Mouse (Mus musculus): ENCODE measurements around the gene Micu2. TPM values are rescaled to one million over a fixed set of nuclear protein-coding genes. Genes with fewer than 3 reads are reported as not detected.

The Micu2 gene
- total RNA-seq (2021): 10 to 100 TPM; 24.9 to 25.3 TPM
- long read RNA-seq, experiment 1, transcript Micu2-201 (12 exons, 2,329 nt): major isoform, 14 of 20 reads
- long read RNA-seq, experiment 1, partial matches to known transcripts: 3 of 20 reads
- long read RNA-seq, experiment 1, other reads (novel, unspliced or antisense): 3 of 20 reads
- long read RNA-seq, experiment 2, transcript Micu2-201 (12 exons, 2,329 nt): major isoform, 17 of 24 reads
- long read RNA-seq, experiment 2, partial matches to known transcripts: 1 of 24 reads
- long read RNA-seq, experiment 2, other reads (novel, unspliced or antisense): 6 of 24 reads

- Histone ChIP-seq H3K4me3 (peak within 1 kb of the TSS; percentile 79), H3K27ac (peak within 1 kb of the TSS; percentile 90)
- no peak; the same call in 1 of the 2 replicates for TF ChIP-seq CTCF (conservative IDR thresholded peaks at IDR 0.05)
- peak; percentile 72 to 81 for DNase-seq (ENCODE audit: low spot score in 2 of 2)
Measured at GRCm38 (mm10) chr14:57998526-57999401, at the start of gene Micu2. Gene Micu2 (minus strand): TSS chr14:57999262.

GRCm38 (mm10) chr14:58046639-58047284 is 47.7 kb upstream of the Micu2 start:
- no peak for DNase-seq (ENCODE audit: low spot score in 2 of 2)
- H3K27ac ChIP-seq: no peak overlapping the region
- TF ChIP-seq CTCF (conservative IDR thresholded peaks at IDR 0.05): no peak
- H3K4me3 ChIP-seq: no peak overlapping the region

DNA sequence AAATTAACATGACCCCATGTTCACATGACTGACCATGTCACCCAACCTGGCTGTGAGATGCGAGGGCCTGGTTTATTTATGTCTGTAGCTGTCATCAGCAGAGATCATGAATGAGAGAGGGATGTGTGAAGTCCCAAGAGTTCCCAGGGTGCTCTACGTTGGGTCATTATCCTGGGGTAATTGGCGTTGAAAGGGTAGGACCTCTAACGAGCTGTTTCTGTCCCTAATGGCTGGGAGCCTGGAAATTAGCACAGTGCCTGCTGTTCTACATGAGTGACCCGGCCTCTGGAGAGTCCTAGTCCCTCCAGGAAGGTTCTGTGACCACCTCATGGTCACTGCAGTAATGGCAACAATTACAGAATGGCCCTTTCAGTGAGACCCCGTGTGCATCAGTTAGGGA is 37.1 kb upstream of the Micu2 start:
- Histone ChIP-seq H3K4me3 (no peak overlapping the region), H3K27ac (no peak overlapping the region)
- no peak for TF ChIP-seq CTCF (conservative IDR thresholded peaks at IDR 0.05)
- no peak for DNase-seq (ENCODE audit: low spot score in 2 of 2)

DNA sequence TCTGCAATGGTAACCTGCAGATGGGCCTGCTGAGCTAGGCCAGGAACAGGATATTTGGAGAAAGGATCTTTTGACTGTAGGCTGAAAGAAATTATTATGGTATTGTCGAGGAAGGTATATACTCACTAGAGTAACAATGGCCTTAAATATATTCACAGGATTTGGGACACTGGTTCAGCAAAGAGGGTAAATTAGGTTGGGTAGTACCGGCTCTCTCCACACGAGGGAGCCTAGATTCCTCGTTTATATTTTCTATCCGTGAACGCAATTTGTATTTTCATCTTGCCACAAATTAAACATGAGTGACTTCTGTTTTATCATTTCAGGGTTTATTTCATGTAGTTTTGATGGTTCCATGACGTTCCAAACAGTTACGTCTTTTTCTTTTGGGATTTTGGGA is 35.5 kb upstream of the Micu2 start:
- peak; percentile 98 for TF ChIP-seq CTCF (conservative IDR thresholded peaks at IDR 0.05)
- Histone ChIP-seq H3K4me3 (peak overlapping the region; percentile 27; the same call in 1 of the 2 replicates), H3K27ac (no peak overlapping the region)
- peak; percentile 50 to 82 for DNase-seq (ENCODE audit: low spot score in 2 of 2)

- Histone ChIP-seq H3K4me3 (no peak overlapping the region), H3K27ac (no peak overlapping the region)
- peak; percentile 62 for TF ChIP-seq CTCF (conservative IDR thresholded peaks at IDR 0.05)
- DNase-seq (ENCODE audit: low spot score in 2 of 2): no peak
Measured at GRCm38 (mm10) chr14:58018869-58019268, 19.8 kb upstream of the Micu2 start.

GRCm38 (mm10) chr14:58003852-58004251 is 4.8 kb upstream of the Micu2 start:
- no peak overlapping the region for H3K27ac ChIP-seq
- no peak for DNase-seq (ENCODE audit: low spot score in 2 of 2)
- no peak overlapping the region for H3K4me3 ChIP-seq
- TF ChIP-seq CTCF (conservative IDR thresholded peaks at IDR 0.05): no peak

DNA sequence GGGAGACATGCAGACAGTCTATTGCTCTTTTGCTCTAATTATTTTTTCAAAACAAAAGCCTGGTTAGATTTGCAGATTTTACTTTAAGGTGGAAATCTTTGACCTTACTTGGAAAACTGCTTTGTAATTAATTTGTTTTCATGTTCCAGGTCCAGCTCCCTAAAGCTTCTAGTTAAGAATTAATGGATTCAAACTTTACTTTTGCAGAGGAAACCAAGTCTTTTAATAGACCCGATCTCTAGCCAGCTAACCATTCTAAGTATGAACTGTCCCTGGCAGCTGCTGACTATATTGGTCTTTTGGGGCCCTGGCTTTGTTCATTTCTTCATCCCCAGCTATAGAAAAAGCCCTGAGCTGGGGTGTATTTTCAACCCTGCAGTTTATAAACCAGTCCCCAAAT is 3.1 kb upstream of the Micu2 start:
- Histone ChIP-seq H3K27ac (no peak overlapping the region), H3K4me3 (no peak overlapping the region)
- DNase-seq (ENCODE audit: low spot score in 2 of 2): no peak
- TF ChIP-seq CTCF (conservative IDR thresholded peaks at IDR 0.05): no peak

DNA sequence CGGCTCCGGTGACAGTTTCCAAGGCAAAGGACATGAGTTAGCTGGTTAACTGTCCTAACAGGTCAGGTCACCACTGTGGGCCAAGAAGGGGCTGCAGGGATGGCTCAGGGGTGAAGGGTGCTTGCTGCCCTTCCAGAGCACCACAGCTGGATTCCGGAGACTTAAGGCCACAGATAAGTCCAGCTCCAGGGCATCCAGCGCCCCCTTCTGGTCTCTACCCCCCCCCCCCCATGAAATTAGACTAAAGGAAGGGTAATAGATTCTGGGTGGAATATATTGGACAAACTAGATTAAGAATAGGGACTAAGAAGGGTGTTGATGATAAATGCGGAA is 306 bp upstream of the Micu2 start:
- Histone ChIP-seq H3K27ac (peak overlapping the region; percentile 90), H3K4me3 (peak overlapping the region; percentile 79)
- peak; percentile 40 for TF ChIP-seq CTCF (conservative IDR thresholded peaks at IDR 0.05)
- DNase-seq (ENCODE audit: low spot score in 2 of 2): no peak

GRCm38 (mm10) chr14:57997431-57997830 is 1.6 kb downstream of the Micu2 start:
- H3K4me3 ChIP-seq: no peak overlapping the region
- no peak for TF ChIP-seq CTCF (conservative IDR thresholded peaks at IDR 0.05)
- no peak for DNase-seq (ENCODE audit: low spot score in 2 of 2)
- no peak overlapping the region for H3K27ac ChIP-seq

GRCm38 (mm10) chr14:57996210-57996609 is 2.9 kb downstream of the Micu2 start:
- DNase-seq (ENCODE audit: low spot score in 2 of 2): no peak
- Histone ChIP-seq H3K4me3 (no peak overlapping the region), H3K27ac (no peak overlapping the region)
- TF ChIP-seq CTCF (conservative IDR thresholded peaks at IDR 0.05): no peak

GRCm38 (mm10) chr14:57991761-57992160 is 7.3 kb downstream of the Micu2 start:
- TF ChIP-seq CTCF (conservative IDR thresholded peaks at IDR 0.05): no peak
- Histone ChIP-seq H3K27ac (no peak overlapping the region), H3K4me3 (no peak overlapping the region)
- DNase-seq (ENCODE audit: low spot score in 2 of 2): no peak

- no peak for DNase-seq (ENCODE audit: low spot score in 2 of 2)
- Histone ChIP-seq H3K27ac (no peak overlapping the region), H3K4me3 (no peak overlapping the region)
- no peak for TF ChIP-seq CTCF (conservative IDR thresholded peaks at IDR 0.05)
Measured at GRCm38 (mm10) chr14:57989162-57989561, 9.9 kb downstream of the Micu2 start.

DNA sequence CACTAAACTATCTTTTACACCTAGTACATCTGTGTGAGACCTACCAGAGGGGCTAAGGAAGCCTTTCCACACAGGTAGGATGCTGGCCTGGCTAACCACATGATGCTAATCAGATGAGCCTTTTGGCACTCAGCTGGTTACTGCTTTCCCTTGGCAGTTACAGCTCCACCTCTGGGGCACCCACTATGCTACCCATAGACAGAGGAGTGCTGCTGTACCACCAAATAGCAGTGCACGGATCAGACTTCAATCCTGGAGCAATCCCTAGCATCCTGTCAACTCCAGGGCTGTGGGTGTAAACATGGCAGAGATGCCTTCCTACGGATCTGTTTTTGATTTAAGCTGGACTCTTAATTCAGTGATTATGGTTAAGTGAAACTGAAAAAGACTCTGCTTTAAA is 13.3 kb downstream of the Micu2 start:
- no peak overlapping the region for H3K27ac ChIP-seq
- no peak for DNase-seq (ENCODE audit: low spot score in 2 of 2)
- no peak overlapping the region for H3K4me3 ChIP-seq
- TF ChIP-seq CTCF (conservative IDR thresholded peaks at IDR 0.05): no peak
